Mouse (Mus musculus): Measurements from ENCODE around the gene Cab39l. TPM values are rescaled to one million over a fixed set of nuclear protein-coding genes. Genes with fewer than 3 reads are reported as not detected.
"Not testable (repeated sequence)": the region's sequence is repeated elsewhere in the genome, so short reads cannot be mapped to it uniquely, and the experiment has no call there.

Gene Cab39l
- total RNA-seq (2021), result 10 to 100 TPM; 14.0 to 16.6 TPM
- long read RNA-seq, experiment 1, transcript Cab39l-201 (11 exons, 3,037 nt), result major isoform, 14 of 21 reads
- long read RNA-seq, experiment 1, partial matches to known transcripts, result 0 of 21 reads
- long read RNA-seq, experiment 1, other reads (novel, unspliced or antisense), result 7 of 21 reads
- long read RNA-seq, experiment 2, transcript Cab39l-201 (11 exons, 3,037 nt), result major isoform, 12 of 22 reads
- long read RNA-seq, experiment 2, partial matches to known transcripts, result 1 of 22 reads
- long read RNA-seq, experiment 2, other reads (novel, unspliced or antisense), result 9 of 22 reads

DNA sequence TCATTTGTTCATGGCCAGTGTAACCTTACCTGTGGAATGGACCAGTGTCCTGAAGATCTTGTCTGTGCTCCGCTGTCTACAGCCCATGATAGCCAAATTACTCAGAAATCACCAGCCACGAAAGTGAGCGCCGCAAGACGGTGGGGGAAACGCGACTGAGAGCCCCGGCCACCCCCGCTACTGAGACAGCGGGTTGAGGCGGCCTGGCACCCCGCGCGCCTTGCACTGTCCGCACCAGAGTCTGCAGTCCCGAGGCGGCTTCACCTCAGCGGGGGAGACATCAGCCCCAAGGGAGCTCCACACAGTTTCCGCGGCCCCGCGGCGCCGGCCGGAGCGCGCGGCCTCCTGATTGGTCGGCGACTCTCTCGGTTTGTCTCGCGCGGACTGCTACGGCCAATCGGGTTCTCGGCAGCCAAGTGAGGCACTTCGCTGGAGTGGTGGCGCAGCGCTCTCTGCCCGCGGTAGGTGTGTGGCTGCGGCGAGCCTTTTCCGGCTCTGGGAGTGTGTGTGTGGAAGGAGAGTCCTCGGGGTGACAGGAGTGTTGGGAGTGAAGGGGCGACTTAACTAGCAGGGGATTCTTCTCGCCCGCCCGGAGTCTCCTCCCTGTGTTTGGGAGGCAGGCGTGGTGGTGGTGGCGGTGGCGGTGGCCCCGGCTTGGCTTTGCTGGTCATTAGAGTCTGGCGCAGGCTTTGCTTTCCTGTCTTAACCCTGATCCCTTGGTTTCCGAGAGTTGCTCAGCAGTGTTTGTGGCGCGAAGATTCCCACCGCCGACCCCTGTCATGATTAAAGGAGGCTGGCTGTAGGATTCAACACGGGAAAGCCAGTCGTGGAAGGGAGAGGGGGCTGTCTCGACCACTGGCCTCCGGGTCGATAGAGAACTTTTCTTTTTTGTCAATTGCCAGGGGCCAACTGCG lies at the start of gene Cab39l, which contains the start of gene Setdb2:
Gene Cab39l (plus strand): TSS at position 415 of the 914 bp plus-strand sequence.
Gene Setdb2 (minus strand): TSS at position 327 of the 914 bp plus-strand sequence.
- peak; percentile 92 for DNase-seq

- no peak for DNase-seq
Measured at GRCm38 (mm10) chr14:59395281-59395680, 45.5 kb upstream of the Cab39l start, which contains the start of gene Phf11c. TSS of gene Phf11c (minus strand) at chr14:59395381.

DNA sequence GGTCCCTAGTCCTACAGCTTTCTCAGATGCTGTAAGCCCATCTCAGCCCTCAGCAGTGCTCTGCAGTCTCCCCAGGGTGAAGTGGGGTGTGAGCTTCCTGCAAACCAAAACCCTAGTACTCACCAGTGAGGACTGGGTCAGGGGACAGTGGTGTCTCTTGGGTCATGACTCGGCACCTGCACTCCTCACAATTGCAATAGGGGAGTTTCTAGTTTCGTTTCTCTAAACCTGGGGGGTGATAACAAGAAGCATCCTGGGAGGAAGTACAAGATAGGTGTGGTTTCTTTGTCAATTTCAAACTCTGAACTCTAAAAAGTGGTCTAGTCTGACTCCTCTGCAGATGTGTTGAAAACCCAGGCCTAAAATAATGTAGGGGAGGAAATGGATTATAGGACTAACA lies 43.8 kb upstream of the Cab39l start:
- DNase-seq, result no peak

- not testable (repeated sequence) for DNase-seq
Measured at GRCm38 (mm10) chr14:59414979-59415378, 25.8 kb upstream of the Cab39l start.

DNA sequence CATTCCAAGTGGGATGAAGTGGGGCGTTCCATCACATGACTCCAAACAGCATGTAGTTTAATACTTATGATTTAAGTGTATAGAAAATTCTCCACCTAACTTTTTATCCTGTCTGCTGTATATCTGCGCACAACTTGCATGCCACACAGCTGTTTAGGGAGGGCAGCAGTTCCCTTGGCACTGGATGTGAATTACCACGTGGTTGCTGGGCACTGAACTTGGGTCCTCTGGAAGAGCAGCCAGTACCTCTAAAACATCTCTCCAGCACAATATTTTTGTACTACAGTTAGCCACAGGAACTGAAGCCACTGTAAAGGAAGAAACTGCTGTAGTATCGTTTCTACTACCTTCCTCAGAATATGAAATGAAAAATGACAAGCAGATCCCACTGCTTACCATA lies 22.6 kb upstream of the Cab39l start:
- no peak for DNase-seq

DNA sequence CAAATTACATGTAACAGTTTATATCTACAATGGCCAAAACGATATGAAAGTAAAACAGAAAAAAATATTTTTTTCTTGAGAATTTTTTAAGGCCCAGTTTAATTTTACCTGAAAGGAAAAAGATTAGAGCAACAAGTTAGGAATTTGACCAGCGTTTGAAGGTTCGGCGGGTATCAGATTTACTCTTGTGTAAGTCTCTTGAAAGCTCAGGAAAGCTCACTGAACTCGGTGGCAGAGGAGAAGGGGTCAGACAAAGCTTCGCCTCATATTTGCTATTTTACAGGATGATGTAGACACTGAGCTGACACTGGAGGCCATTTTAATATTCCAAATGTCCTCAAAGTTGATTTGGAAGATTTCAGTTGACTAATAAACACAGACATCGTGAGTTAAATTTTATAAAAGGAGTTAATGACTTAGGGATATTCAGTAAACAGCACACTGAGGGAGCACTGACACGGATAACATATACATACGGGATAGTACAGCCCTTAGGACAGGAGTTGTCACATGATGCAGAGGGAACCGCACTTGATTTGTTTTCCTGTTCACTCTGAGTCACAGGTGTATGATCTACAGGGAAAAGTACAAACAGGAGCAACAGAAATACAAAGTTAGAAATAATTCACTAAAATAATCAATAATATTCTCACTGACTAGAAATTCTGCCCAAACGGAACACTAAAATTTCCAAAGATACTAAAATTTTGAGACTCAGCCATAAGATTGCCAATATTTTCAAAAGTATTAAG lies 17.7 kb upstream of the Cab39l start:
- DNase-seq, result no peak

DNA sequence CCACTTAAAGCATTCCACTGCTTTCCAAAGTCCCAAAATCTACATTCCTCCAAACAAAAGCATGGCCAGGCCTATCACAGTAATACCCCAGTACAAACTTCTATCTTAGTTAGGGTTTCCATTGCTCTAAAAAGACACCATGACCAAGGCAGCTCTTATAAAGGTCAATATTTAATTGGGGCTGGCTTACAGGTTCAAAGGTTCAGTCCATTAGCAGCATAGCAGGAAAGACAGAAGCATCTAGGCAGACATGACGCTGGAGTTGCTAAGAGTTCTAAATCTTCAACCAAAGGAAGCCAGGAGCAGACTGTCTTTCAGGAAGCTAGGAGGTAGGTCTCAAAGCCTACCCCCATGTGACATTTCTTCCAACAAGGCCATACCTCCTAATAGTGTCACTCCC lies 10.2 kb upstream of the Cab39l start:
- DNase-seq, result no peak

DNA sequence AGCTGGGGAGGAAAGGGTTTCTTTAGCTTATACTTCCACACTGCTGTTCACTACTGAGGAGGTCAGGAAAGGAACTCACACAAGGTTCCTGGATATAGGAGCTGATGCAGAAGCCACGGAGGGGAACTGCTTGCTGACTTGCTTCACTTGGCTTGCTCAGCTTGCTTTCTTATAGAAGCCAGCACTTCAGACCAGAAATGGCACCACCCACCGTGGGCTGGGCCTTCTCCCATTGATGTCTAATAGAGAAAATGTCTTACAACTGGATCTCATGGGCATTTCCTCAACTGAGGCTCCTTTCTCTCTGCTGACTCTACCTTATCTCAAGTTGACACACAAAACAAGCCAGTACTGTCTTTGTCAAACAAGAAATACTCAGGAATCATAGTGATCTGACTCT lies 6.9 kb upstream of the Cab39l start:
- no peak for DNase-seq

DNA sequence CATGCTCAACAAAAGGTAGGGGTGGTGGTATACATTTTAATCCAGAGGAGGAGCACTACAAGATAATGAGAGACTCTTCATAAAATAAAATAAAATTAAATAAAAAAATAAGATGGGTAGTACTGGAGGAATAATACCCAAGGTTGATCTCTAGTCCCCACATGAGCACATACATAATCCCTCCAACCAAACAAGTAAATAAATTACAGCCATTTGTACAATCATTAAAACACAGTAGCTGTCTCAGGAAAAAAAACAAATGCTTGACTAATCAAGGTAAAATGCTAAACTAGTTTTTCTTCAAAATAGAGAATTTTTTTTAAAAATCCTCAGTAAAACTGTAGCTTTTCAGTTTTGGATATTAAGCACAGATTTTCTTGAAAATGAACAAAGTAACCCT lies 5.6 kb upstream of the Cab39l start:
- no peak for DNase-seq

GRCm38 (mm10) chr14:59437398-59437797 lies 3.4 kb upstream of the Cab39l start:
- no peak for DNase-seq

GRCm38 (mm10) chr14:59438505-59438904 lies 2.3 kb upstream of the Cab39l start:
- DNase-seq, result no peak

- DNase-seq, result no peak
Measured at GRCm38 (mm10) chr14:59440039-59440438, 733 bp upstream of the Cab39l start.

- no peak for DNase-seq
Measured at GRCm38 (mm10) chr14:59441472-59441805, 667 bp downstream of the Cab39l start.

DNA sequence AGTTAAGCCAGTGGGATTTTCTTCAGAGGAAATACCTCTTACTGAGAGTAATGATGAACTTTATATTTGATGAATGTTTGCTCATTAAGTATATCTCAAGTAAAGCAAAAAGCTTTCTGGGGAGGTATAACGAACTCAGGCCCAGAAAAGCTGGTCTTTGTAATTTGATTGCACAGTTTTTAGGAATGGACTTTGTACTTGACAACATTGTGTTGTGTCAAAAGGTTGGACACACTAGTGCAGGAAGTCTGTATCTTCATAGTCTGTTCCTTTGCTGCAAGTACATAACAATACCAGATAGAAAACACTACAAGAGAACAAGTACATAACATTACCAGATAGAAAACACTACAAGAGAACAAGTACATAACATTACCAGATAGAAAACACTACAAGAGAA lies 4.6 kb downstream of the Cab39l start:
- DNase-seq, result no peak

- DNase-seq, result no peak
Measured at GRCm38 (mm10) chr14:59447981-59448380, 7.2 kb downstream of the Cab39l start.

GRCm38 (mm10) chr14:59466503-59466902 lies 25.7 kb downstream of the Cab39l start:
- no peak for DNase-seq

DNA sequence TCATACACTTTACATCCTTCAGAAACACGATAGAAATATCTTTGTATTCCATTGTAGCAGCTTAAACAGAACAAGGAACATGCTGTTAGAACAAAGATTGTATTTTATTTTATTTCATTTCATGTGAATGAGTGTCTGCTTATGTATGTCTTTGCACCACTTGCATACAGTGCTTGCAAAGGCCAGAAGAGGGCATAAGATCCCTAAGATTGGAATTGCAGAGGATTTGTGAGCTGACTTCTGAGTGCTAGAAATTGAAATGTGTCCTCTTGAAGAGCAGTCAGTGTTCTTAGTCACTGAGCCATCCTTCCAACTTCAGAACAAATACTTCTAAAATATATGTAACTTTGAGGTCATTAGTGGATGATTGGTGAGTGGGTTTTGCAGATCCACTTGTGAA lies 27.0 kb downstream of the Cab39l start:
- DNase-seq, result no peak

DNA sequence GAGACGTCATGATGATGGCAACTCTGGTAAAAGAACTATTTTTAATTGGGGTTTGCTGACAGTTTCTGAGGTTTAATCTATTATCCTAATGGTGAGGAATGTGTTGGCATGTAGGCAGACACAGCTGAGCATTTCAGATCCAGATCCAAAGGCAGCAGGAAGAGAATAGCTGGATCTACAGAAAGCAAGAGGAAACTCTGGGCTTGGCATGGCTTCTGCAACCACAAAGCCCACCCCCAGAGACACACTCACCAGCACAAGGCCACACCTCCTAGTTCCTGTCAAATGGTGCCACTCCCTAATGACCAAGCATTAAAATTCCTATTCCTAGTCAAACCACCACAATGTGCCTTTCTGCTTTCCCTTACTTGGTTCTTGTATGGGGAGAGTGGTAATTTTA lies 30.0 kb downstream of the Cab39l start:
- no peak for DNase-seq

DNA sequence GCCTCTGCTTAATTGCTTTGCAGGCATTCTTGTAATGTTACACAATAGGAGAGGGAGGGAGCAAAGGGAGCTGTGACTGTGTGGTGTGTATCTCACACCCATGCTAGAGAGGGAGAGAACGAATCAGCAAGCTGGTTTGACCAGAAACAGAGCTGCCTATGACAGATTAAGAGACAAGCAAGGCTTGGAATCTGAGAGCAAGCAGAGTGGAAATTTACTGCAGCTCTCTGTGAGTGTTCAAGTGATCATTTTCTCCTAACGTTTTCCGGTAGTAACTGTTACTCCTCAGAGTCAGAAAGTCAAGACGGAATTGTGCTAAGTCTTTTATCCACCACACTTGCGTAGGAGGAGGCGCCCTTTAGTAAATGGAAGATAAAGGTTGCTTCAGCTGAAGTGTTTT lies 37.9 kb downstream of the Cab39l start:
- no peak for DNase-seq

DNA sequence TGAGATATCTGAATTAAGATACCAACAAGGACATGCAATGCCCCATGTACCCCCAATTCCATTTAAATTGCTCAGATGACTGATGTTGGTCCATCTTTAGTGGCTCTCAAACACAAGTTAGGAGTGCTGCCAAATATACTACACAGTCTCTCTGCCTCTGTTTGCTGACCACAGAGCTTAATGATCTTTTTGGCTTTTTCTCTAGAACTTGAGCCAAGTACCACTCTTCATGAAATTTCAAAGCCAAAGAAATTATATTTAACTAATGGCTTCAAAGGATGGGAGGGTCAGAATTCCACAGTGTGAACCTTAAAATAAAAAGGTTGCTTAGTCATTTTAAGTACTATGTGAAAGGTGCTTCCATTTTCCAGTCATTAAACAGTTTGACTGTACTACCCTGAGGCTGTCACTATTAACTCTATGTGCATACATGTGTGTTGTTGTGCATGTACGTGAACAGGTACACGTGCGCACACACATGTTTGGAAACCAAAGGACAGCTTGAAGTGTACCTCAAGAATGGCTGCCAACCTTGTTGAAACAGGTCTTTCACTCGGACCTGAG lies 44.6 kb downstream of the Cab39l start:
- no peak for DNase-seq

GRCm38 (mm10) chr14:59492376-59492775 lies 51.6 kb downstream of the Cab39l start:
- DNase-seq, result no peak

DNA sequence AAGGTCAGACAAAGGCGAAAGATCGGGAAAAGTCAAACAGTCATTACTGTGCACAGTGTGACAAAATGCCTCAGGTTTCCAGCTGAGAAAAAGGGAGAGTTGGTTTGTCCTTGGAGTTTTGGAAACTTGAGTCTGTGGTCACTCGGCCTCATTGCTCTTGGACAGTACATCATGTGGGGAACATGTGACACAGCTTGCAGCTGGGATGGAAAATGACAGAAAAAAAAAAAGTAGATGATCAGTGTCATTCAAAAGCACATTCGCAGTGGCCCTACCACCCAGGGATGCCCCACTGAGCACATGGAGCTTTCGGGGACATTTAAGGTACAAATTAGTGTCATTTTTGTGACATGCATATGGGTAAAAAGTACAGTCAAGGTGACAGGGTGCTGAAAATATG lies 57.2 kb downstream of the Cab39l start:
- DNase-seq, result no peak
